ENCODE assay signal across 9 mouse cellular contexts in the genomic region with DNA sequence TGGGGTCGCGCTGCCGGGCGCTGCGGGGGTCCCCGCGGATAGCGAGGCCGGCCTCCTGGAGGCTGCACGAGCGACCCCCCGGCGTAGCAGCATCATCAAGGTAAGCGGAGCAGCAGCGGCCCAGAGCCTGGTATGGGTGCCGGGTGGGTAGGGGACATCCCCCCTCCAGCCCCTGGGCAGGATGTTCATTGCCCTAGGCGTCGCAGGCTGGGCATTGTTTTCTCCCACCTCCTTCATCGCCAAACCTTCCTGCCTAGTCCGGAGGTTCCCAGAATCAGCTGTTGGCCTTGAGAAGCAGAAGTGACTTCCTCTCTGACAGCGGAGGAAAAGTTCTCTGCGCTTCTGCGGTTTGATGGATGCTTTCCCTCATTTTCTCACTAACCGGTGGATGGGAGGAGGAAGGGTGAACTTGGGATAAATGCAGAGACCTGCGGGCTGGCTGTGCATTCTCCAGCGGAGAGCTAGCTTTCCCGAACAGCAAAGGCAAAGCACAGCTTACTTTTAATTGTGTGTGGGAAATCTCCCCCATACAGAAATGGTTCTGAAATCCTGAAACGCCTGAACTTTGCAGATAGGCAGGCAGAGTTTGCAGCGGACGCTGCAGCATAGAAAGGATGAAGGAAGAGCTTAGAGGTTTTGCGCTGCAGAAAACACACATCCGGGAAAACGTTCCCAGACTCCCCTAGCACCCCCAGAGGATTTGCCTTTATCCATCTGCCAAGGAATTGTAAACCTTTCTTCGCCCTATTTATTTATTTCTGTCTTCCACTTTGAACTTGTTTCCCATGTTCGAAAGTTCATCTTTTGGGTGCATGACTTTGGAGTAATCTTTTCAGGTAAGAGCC. TPM values are rescaled to one million over a fixed set of nuclear protein-coding genes. Genes with fewer than 3 reads are reported as not detected.
DNase-seq lines count a peak whose midpoint lies in the region; ATAC-seq and TF ChIP-seq lines count a peak whose summit lies in the region.
"Had no signal": no experiment of that assay in that cellular context is flagged by ENCODE, and none has a peak within 500 bp of the region (broad histone marks: within the 10 kb centered on the region; RNA-seq: fewer than 3 reads in every experiment).

No protein-coding gene starts in this region.

- TF ChIP-seq CTCF in heart, postnatal 0 days (IDR thresholded peaks at IDR 0.05; ENCODE audit: low read depth) = no peak

- no peaks in the 10 kb centered on the region for H3K36me3 ChIP-seq in embryonic facial prominence, embryonic 10.5 days (replicated peaks)
- H3K36me3 ChIP-seq in heart, postnatal 0 days (replicated peaks; ENCODE audit: control insufficient read depth, insufficient read depth, low read length) = no peaks in the 10 kb centered on the region
- no peaks in the 10 kb centered on the region for H3K36me3 ChIP-seq in lung, embryonic 16.5 days (ENCODE audit: control insufficient read depth, insufficient read depth, low read length)

- ATAC-seq in cerebellum, adult (ENCODE audit: insufficient number of reproducible peaks, low FRiP score, low TSS enrichment) = peak; percentile 18; the same call in 1 of the 2 replicates
- ATAC-seq in activated CD4-positive, CD25-positive, alpha-beta regulatory T cell, adult 4 months = peak; percentile 6
- ATAC-seq in heart, postnatal 0 days (ENCODE audit: insufficient read depth, low read depth) = no peak
- peak; percentile 18 for ATAC-seq in lung, embryonic 16.5 days (ENCODE audit: low read depth)

- H3K27ac ChIP-seq in embryonic facial prominence, embryonic 10.5 days (replicated peaks) = peak overlapping the region; percentile 74
- H3K27ac ChIP-seq in heart, postnatal 0 days (ENCODE audit: low read depth) = peak overlapping the region; percentile 52; the same call in 1 of the 2 replicates
- H3K27ac ChIP-seq in lung, embryonic 16.5 days (ENCODE audit: low read length) = peak overlapping the region; percentile 81

- TF ChIP-seq EP300 in heart, postnatal 0 days (IDR thresholded peaks at IDR 0.05; ENCODE audit: low read depth) = no peak; the same call in 1 of the 2 replicates

- WGBS in embryonic facial prominence, embryonic 10.5 days = 4% methylated on average over 35 of the region's 35 CpGs
- WGBS in heart, postnatal 0 days = 4% methylated on average over 34 of the region's 35 CpGs
- 3% methylated on average over 26 of the region's 35 CpGs for WGBS in lung, embryonic 16.5 days

- H3K4me3 ChIP-seq in embryonic facial prominence, embryonic 10.5 days = peak overlapping the region; percentile 72
- peak overlapping the region; percentile 66 for H3K4me3 ChIP-seq in heart, postnatal 0 days (ENCODE audit: low read depth, low read length)
- peak overlapping the region; percentile 77 for H3K4me3 ChIP-seq in lung, embryonic 16.5 days (ENCODE audit: low read length)

- H3K27me3 ChIP-seq in embryonic facial prominence, embryonic 10.5 days (replicated peaks; ENCODE audit: low read depth, poor library complexity, severe bottlenecking) = peaks cover 41% of the 10 kb centered on the region
- no peaks in the 10 kb centered on the region for H3K27me3 ChIP-seq in heart, postnatal 0 days (ENCODE audit: control insufficient read depth, insufficient read depth, low read length)
- H3K27me3 ChIP-seq in lung, embryonic 16.5 days (ENCODE audit: control insufficient read depth, insufficient read depth, low read depth, low read length) = peaks cover 5% of the 10 kb centered on the region; the same call in 1 of the 2 replicates

- H3K4me1 ChIP-seq in embryonic facial prominence, embryonic 10.5 days = peaks cover 24% of the 10 kb centered on the region
- H3K4me1 ChIP-seq in heart, postnatal 0 days (ENCODE audit: control insufficient read depth, insufficient read depth) = peaks cover 12% of the 10 kb centered on the region; the same call in 1 of the 2 replicates
- H3K4me1 ChIP-seq in lung, embryonic 16.5 days (replicated peaks; ENCODE audit: control insufficient read depth, insufficient read depth, low read length) = peaks cover 17% of the 10 kb centered on the region

- H3K4me2 ChIP-seq in heart, postnatal 0 days (ENCODE audit: low read depth, low read length) = peak overlapping the region; percentile 69
- H3K4me2 ChIP-seq in lung, embryonic 16.5 days (ENCODE audit: low read depth, low read length) = peak overlapping the region; percentile 100

- no peak for DNase-seq in cerebellum, postnatal 4 days (ENCODE audit: low spot score in 2 of 2)
- peak; percentile 41 for DNase-seq in embryonic facial prominence, embryonic 10.5 days (ENCODE audit: low spot score)
- DNase-seq in heart, postnatal 0 days (ENCODE audit: low spot score) = peak; percentile 12
- DNase-seq in kidney, postnatal 14 days = peak; percentile 36
- DNase-seq in right cerebral cortex, postnatal 25 days = peak; percentile 52

- H3K9me3 ChIP-seq in embryonic facial prominence, embryonic 10.5 days = no peaks in the 10 kb centered on the region
- H3K9me3 ChIP-seq in heart, postnatal 0 days (replicated peaks; ENCODE audit: control insufficient read depth, low read length) = no peaks in the 10 kb centered on the region
- H3K9me3 ChIP-seq in lung, embryonic 16.5 days (ENCODE audit: control insufficient read depth, low read length) = no peaks in the 10 kb centered on the region

- peak overlapping the region; percentile 47; the same call in 1 of the 2 replicates for H3K9ac ChIP-seq in heart, postnatal 0 days (replicated peaks; ENCODE audit: low read depth, low read length)
- H3K9ac ChIP-seq in lung, embryonic 16.5 days (ENCODE audit: low read length) = peak overlapping the region; percentile 71

RNA-seq across cellular contexts. Expression of a gene that starts 1.0 kb away (rescaled TPM):
- 1 to 10 TPM; 1.5 to 2.6 TPM for polyA plus RNA-seq in activated CD4-positive, CD25-positive, alpha-beta regulatory T cell, adult 4 months (2017; shearing (Covaris generic))
- 0.57 and 0.81 TPM in 2 replicates for polyA plus RNA-seq in embryonic facial prominence, embryonic 10.5 days (2016; fragmentation: Nextera tagmentation; extraction: Ambion mirVana)
- 0.11 and 1.0 TPM in 2 replicates for total RNA-seq in heart, postnatal 0 days (2014; rRNA removed; ENCODE audit: low replicate concordance)
- 0.85 and 1.2 TPM in 2 replicates for polyA plus RNA-seq in heart, postnatal 0 days (2015; fragmentation: Nextera tagmentation; extraction: Ambion mirVana)
- 1.9 and 2.0 TPM in 2 replicates for polyA plus RNA-seq in lung, embryonic 16.5 days (2015; fragmentation: Nextera tagmentation; extraction: Ambion mirVana)

RNA-seq across cellular contexts. Expression of a gene that starts 43.5 kb away (rescaled TPM):
- polyA plus RNA-seq in activated CD4-positive, CD25-positive, alpha-beta regulatory T cell, adult 4 months (2017; shearing (Covaris generic)) = under 1 TPM in 1 of 2 experiments, not detected in 1; 0.33 TPM
- 0.33 TPM in 1 of 2 replicates, not detected in the other for polyA plus RNA-seq in embryonic facial prominence, embryonic 10.5 days (2016; fragmentation: Nextera tagmentation; extraction: Ambion mirVana)
- total RNA-seq in heart, postnatal 0 days (2014; rRNA removed; ENCODE audit: low replicate concordance) = not detected in 2 replicates
- not detected in 2 replicates for polyA plus RNA-seq in heart, postnatal 0 days (2015; fragmentation: Nextera tagmentation; extraction: Ambion mirVana)
- polyA plus RNA-seq in lung, embryonic 16.5 days (2015; fragmentation: Nextera tagmentation; extraction: Ambion mirVana) = 0.08 and 0.31 TPM in 2 replicates
- total RNA-seq: gastrocnemius, postnatal 36 days had no signal

Comparison
In these comparisons a context has a peak if more than half of its experiments do, and no peak if none do; other contexts are left out.
1. DNase-seq: peak in embryonic facial prominence, embryonic 10.5 days (single experiment), heart, postnatal 0 days (single experiment), kidney, postnatal 14 days (single experiment) and right cerebral cortex, postnatal 25 days (single experiment); none in cerebellum, postnatal 4 days (0 of 2).
2. Peak in every context shown above with its lines, with median percentiles within 50 percentile points of each other: H3K27ac ChIP-seq and H3K4me3 ChIP-seq.